Comparison of ENCODE assay signal across 26 mouse cellular contexts in the genomic region with DNA sequence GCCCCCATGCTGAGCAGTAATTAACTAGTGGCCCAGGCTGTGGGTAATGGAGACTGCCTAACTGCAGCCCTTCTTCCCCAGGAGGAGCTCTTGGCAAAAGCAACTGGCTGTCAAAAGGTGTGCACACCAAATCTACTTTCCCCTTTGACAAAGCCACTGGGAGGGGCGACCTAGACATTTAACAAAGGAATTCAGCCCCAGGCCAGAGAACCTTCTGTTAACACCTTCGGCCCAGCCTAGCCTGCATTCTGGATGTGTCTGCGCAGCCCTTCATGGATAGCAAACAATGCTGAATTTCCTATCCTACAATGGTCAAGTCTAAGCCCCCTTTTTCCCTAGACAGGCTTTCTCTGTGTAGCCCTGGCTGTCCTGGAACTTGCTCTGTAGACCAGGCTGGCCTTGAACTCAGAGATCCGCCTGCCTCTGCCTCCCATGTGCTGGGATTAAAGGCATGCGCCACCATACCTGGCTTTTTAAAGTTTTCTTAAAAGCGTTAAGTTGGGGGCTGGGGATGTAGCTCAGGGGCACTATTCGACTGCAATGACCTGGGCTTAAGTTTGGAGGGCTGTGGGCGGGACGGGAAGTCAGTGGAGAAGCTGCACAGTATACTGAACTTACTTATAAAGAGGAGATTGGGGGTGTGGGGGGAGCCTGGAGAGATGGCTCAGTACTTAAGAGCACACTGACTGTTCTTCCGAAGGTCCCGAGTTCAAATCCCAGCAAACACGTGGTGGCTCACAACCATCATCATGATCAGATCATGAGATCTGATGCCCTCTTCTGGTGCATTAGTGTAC.
DNase-seq lines count a peak whose midpoint lies in the region; ATAC-seq and TF ChIP-seq lines count a peak whose summit lies in the region.
"Had no signal": no experiment of that assay in that cellular context is flagged by ENCODE, and none has a peak within 500 bp of the region (broad histone marks: within the 10 kb centered on the region; RNA-seq: fewer than 3 reads in every experiment).

No protein-coding gene starts in this region.

- TF ChIP-seq EP300 in ES-Bruce4 (IDR thresholded peaks at IDR 0.05; ENCODE audit: insufficient read depth, low read depth, low read length): peak; percentile 88

- no peak overlapping the region for H3K4me2 ChIP-seq in liver, embryonic 12.5 days
- H3K4me2 ChIP-seq: forebrain, embryonic 13.5 days; heart, embryonic 13.5 days; hindbrain, embryonic 12.5 days; hindbrain, embryonic 15.5 days had no signal

- H3K4me1 ChIP-seq in ES-Bruce4 (ENCODE audit: control insufficient read depth, insufficient read depth, low read length): peaks cover 5% of the 10 kb centered on the region
- H3K4me1 ChIP-seq in liver, embryonic 12.5 days: no peaks in the 10 kb centered on the region
- H3K4me1 ChIP-seq: forebrain, embryonic 10.5 days; forebrain, embryonic 13.5 days; heart, embryonic 10.5 days; heart, embryonic 13.5 days; hindbrain, embryonic 15.5 days had no signal

- no peaks in the 10 kb centered on the region for H3K27me3 ChIP-seq in ES-Bruce4 (ENCODE audit: control insufficient read depth, insufficient read depth, low read length, poor library complexity, severe bottlenecking)
- no peaks in the 10 kb centered on the region for H3K27me3 ChIP-seq in liver, embryonic 12.5 days (replicated peaks)
- H3K27me3 ChIP-seq: forebrain, embryonic 13.5 days; heart, embryonic 13.5 days; hindbrain, embryonic 12.5 days; hindbrain, embryonic 15.5 days had no signal

- no peak for DNase-seq in layer of hippocampus, adult 2 months (ENCODE audit: low spot score in 2 of 2)
- no peak for DNase-seq in layer of hippocampus, adult 9-10 months (ENCODE audit: low spot score)
- peak; percentile 98 for DNase-seq in R1 (ENCODE audit: low read depth, low spot score)
- no peak for DNase-seq in heart, postnatal 4 days
- no peak for DNase-seq in spleen, postnatal 10 days (ENCODE audit: low spot score in 2 of 2)
- DNase-seq: adrenal gland, adult 8-10 months; adrenal gland, postnatal 25 days; B cell, adult 2 months; cerebellum, adult 11-12 months; cerebellum, adult 8-10 months; cerebellum, postnatal 10 days; cerebellum, postnatal 36 days; gastrocnemius, postnatal 10 days; gastrocnemius, postnatal 36 days; heart, adult 2 months; heart, postnatal 14 days had no signal

- no peaks in the 10 kb centered on the region for H3K9me3 ChIP-seq in ES-Bruce4 (replicated peaks; ENCODE audit: control insufficient read depth, insufficient read depth, low read length, poor library complexity, severe bottlenecking)
- H3K9me3 ChIP-seq in liver, embryonic 12.5 days (replicated peaks): no peaks in the 10 kb centered on the region
- H3K9me3 ChIP-seq: forebrain, embryonic 10.5 days; forebrain, embryonic 13.5 days; heart, embryonic 10.5 days; heart, embryonic 13.5 days; hindbrain, embryonic 12.5 days; hindbrain, embryonic 15.5 days had no signal

- H3K36me3 ChIP-seq in ES-Bruce4 (ENCODE audit: control insufficient read depth, insufficient read depth, low read length, poor library complexity, severe bottlenecking): peaks cover 7% of the 10 kb centered on the region
- H3K36me3 ChIP-seq in liver, embryonic 12.5 days: peaks cover 98% of the 10 kb centered on the region

- no peak overlapping the region for H3K27ac ChIP-seq in layer of hippocampus, adult 2 months
- H3K27ac ChIP-seq in ES-Bruce4 (ENCODE audit: insufficient read depth, low read length): peak overlapping the region; percentile 95
- H3K27ac ChIP-seq in liver, embryonic 12.5 days: no peak overlapping the region
- H3K27ac ChIP-seq: forebrain, embryonic 10.5 days; forebrain, embryonic 13.5 days; heart, adult 2 months; heart, embryonic 10.5 days; heart, embryonic 13.5 days; hindbrain, embryonic 12.5 days; hindbrain, embryonic 15.5 days had no signal

- peak; percentile 37 for TF ChIP-seq CTCF in layer of hippocampus, adult 2 months (conservative IDR thresholded peaks at IDR 0.05)
- TF ChIP-seq CTCF in ES-Bruce4 (IDR thresholded peaks at IDR 0.05; ENCODE audit: low read depth, low read length): no peak

- ATAC-seq in liver, embryonic 12.5 days: no peak
- ATAC-seq: activated CD4-positive, CD25-positive, alpha-beta regulatory T cell, adult 4 months; forebrain, embryonic 13.5 days; forebrain, embryonic 16.5 days had no signal

- no peak overlapping the region for H3K4me3 ChIP-seq in layer of hippocampus, adult 2 months
- H3K4me3 ChIP-seq in ES-Bruce4 (ENCODE audit: low read depth, low read length): peak overlapping the region; percentile 58
- H3K4me3 ChIP-seq in liver, embryonic 12.5 days: no peak overlapping the region
- H3K4me3 ChIP-seq: forebrain, embryonic 10.5 days; forebrain, embryonic 13.5 days; heart, adult 2 months; heart, embryonic 10.5 days; heart, embryonic 13.5 days; hindbrain, embryonic 12.5 days; hindbrain, embryonic 15.5 days had no signal

- 88% methylated on average over 12 of the region's 12 CpGs for WGBS in liver, embryonic 12.5 days (ENCODE audit: insufficient replicate concordance)

- H3K9ac ChIP-seq in ES-Bruce4 (ENCODE audit: low read depth, poor library complexity, severe bottlenecking): peak overlapping the region; percentile 33; the same call in 1 of the 2 replicates
- no peak overlapping the region for H3K9ac ChIP-seq in liver, embryonic 12.5 days
- H3K9ac ChIP-seq: forebrain, embryonic 13.5 days; heart, embryonic 13.5 days; hindbrain, embryonic 12.5 days; hindbrain, embryonic 15.5 days had no signal

- TF ChIP-seq POLR2A in ES-Bruce4 (IDR thresholded peaks at IDR 0.05; ENCODE audit: insufficient read depth, low read length): no peak
